Mouse (Mus musculus) cerebellum, adult 2 months (tissue): ENCODE measurements at regions not wholly inside any gene's neighbourhood (a gene's known extent, or its start where the extent isn't known, plus 50 kb on each side); places are given as distances from the start of the nearest gene placed in this dataset.
A peak's percentile ranks its signal among the peaks of the same experiment; 100 is the strongest.

ENCODE experiments used
- DNase-seq, 2 experiments: peaks; one replicate each; pipeline ENCODE4 v3.0.0; 2021
- H3K27ac ChIP-seq: fragments of 200-500 bp; 2 replicates; pipeline ENCODE4 v1.5.1; 2012; ENCODE audit warnings: low read length, control low read depth, inconsistent platforms; ENCODE audit not compliant: insufficient read depth
- H3K27me3 ChIP-seq: fragments of 200-500 bp; 2 replicates; pipeline ENCODE4 v1.6.1; 2012; ENCODE audit warnings: inconsistent platforms, mild to moderate bottlenecking, low read length, moderate library complexity; ENCODE audit not compliant: control insufficient read depth, insufficient read depth
- H3K4me1 ChIP-seq: fragments of 200-500 bp; 2 replicates; pipeline ENCODE4 v1.6.1; 2011; ENCODE audit warnings: low read length; ENCODE audit not compliant: control insufficient read depth, insufficient read depth
- H3K4me3 ChIP-seq: fragments of 200-500 bp; replicated peaks from 2 replicates; pipeline ENCODE3; 2011; ENCODE audit warnings: mild to moderate bottlenecking, low read depth, low read length, control low read depth; ENCODE audit not compliant: insufficient read depth
- CTCF ChIP-seq: fragments of 200-500 bp; IDR thresholded peaks from 2 replicates; pipeline ENCODE4 v1.5.1; 2011; ENCODE audit warnings: low read depth, mild to moderate bottlenecking, control low read depth, low read length, moderate library complexity, borderline replicate concordance; ENCODE audit not compliant: insufficient read depth
- POLR2A ChIP-seq: fragments of 200-500 bp; IDR thresholded peaks from 2 replicates; pipeline ENCODE4 v1.6.1; 2011; ENCODE audit warnings: low read length, control low read depth, borderline replicate concordance; ENCODE audit not compliant: insufficient read depth
- WGBS: fragments of 180-500 bp; shearing (Covaris S2); methylation state at CpG from one replicate; pipeline ENCODE4 v1.1.7; 2018; 5-methylcytosine and 5-hydroxymethylcytosine counted together

- no peak for DNase-seq
These were observed 223.1 kb upstream of the Klf12 start for GRCm38 (mm10) chr14:100507616-100508015.

GRCm38 (mm10) chr14:100488837-100489236 lies 204.4 kb upstream of the Klf12 start:
- 94% methylated on average over 7 of the region's 7 CpGs for WGBS
- H3K27me3 ChIP-seq, result no peaks in the 10 kb centered on the region
- no peak for TF ChIP-seq POLR2A
- no peak for TF ChIP-seq CTCF
- DNase-seq, result no peak
- no peak overlapping the region for H3K4me3 ChIP-seq
- no peaks in the 10 kb centered on the region for H3K4me1 ChIP-seq
- H3K27ac ChIP-seq, result no peak overlapping the region

More at GRCm38 (mm10) chr14:100507616-100508015, 223.1 kb upstream of the Klf12 start:
- Histone ChIP-seq H3K4me1 (no peaks in the 10 kb centered on the region), H3K27ac (no peak overlapping the region), H3K4me3 (no peak overlapping the region), H3K27me3 (no peaks in the 10 kb centered on the region)
- no peak for TF ChIP-seq CTCF

GRCm38 (mm10) chr14:100485489-100485888 lies 201.0 kb upstream of the Klf12 start:
- no peak for TF ChIP-seq POLR2A
- WGBS, result 49% methylated on average over 3 of the region's 3 CpGs
- no peak for DNase-seq
- Histone ChIP-seq H3K4me3 (no peak overlapping the region), H3K27me3 (no peaks in the 10 kb centered on the region), H3K27ac (no peak overlapping the region), H3K4me1 (no peaks in the 10 kb centered on the region)

GRCm38 (mm10) chr14:100484101-100484500 lies 199.6 kb upstream of the Klf12 start:
- Histone ChIP-seq H3K4me1 (no peaks in the 10 kb centered on the region), H3K4me3 (no peak overlapping the region), H3K27me3 (no peaks in the 10 kb centered on the region), H3K27ac (no peak overlapping the region)
- no peak for DNase-seq
- TF ChIP-seq CTCF, result no peak
- TF ChIP-seq POLR2A, result no peak
- 79% methylated on average over 5 of the region's 5 CpGs for WGBS

- H3K4me1 ChIP-seq, result no peaks in the 10 kb centered on the region
- H3K27ac ChIP-seq, result no peak overlapping the region
- WGBS, result 16% methylated on average over 22 of the region's 22 CpGs
- DNase-seq, result peak; percentile 18 to 21
- TF ChIP-seq CTCF (no peak), POLR2A (no peak)
- H3K4me3 ChIP-seq, result peak overlapping the region; percentile 49
- H3K27me3 ChIP-seq, result no peaks in the 10 kb centered on the region; the same call in 1 of the 2 replicates
These were observed 193.3 kb upstream of the Klf12 start for GRCm38 (mm10) chr14:100477595-100478380.

- Histone ChIP-seq H3K4me1 (no peaks in the 10 kb centered on the region), H3K27ac (no peak overlapping the region), H3K4me3 (no peak overlapping the region), H3K27me3 (no peaks in the 10 kb centered on the region)
- WGBS, result 41% methylated on average over 3 of the region's 3 CpGs
- DNase-seq, result peak in 1 of 2 experiments; percentile 20
- TF ChIP-seq CTCF (no peak), POLR2A (no peak)
These were observed 183.8 kb upstream of the Klf12 start for GRCm38 (mm10) chr14:100468311-100468710.

- H3K27me3 ChIP-seq, result no peaks in the 10 kb centered on the region
- peaks cover 5% of the 10 kb centered on the region for H3K4me1 ChIP-seq
- WGBS, result 97% methylated on average over 6 of the region's 6 CpGs
- no peak for DNase-seq
- no peak overlapping the region for H3K27ac ChIP-seq
- TF ChIP-seq POLR2A (no peak), CTCF (no peak)
- H3K4me3 ChIP-seq, result no peak overlapping the region
These were observed 177.8 kb upstream of the Klf12 start for GRCm38 (mm10) chr14:100462321-100462720.
